Mouse (Mus musculus): ENCODE measurements around the gene Gpr142.

Gene Gpr142

GRCm38 (mm10) chr11:114801906-114802305, 3.2 kb downstream of the Gpr142 start:
- DNase-seq (ENCODE audit: low read depth, low spot score): no peak

GRCm38 (mm10) chr11:114802540-114803267, 4.0 kb downstream of the Gpr142 start:
- no peak for DNase-seq (ENCODE audit: low read depth, low spot score)

GRCm38 (mm10) chr11:114803990-114804389, 5.3 kb downstream of the Gpr142 start:
- no peak for DNase-seq (ENCODE audit: low read depth, low spot score)

GRCm38 (mm10) chr11:114807025-114807424, 8.3 kb downstream of the Gpr142 start:
- DNase-seq (ENCODE audit: low read depth, low spot score): no peak

- no peak for DNase-seq (ENCODE audit: low read depth, low spot score)
These were observed 9.1 kb downstream of the Gpr142 start for GRCm38 (mm10) chr11:114807686-114808427.

- DNase-seq (ENCODE audit: low read depth, low spot score): no peak
These were observed 10.6 kb downstream of the Gpr142 start for GRCm38 (mm10) chr11:114809371-114809770.

- DNase-seq (ENCODE audit: low read depth, low spot score): no peak
These were observed 11.6 kb downstream of the Gpr142 start for GRCm38 (mm10) chr11:114810344-114810743.

- DNase-seq (ENCODE audit: low read depth, low spot score): peak; percentile 78
These were observed 14.1 kb downstream of the Gpr142 start for GRCm38 (mm10) chr11:114812731-114813240.

GRCm38 (mm10) chr11:114814873-114815592, 16.3 kb downstream of the Gpr142 start:
- DNase-seq (ENCODE audit: low read depth, low spot score): no peak

GRCm38 (mm10) chr11:114816934-114817333, 18.2 kb downstream of the Gpr142 start:
- no peak for DNase-seq (ENCODE audit: low read depth, low spot score)

- no peak for DNase-seq (ENCODE audit: low read depth, low spot score)
These were observed 19.5 kb downstream of the Gpr142 start for GRCm38 (mm10) chr11:114818185-114818584.

- DNase-seq (ENCODE audit: low read depth, low spot score): no peak
These were observed 20.4 kb downstream of the Gpr142 start for GRCm38 (mm10) chr11:114819110-114819509.

GRCm38 (mm10) chr11:114820444-114820843, 21.7 kb downstream of the Gpr142 start:
- no peak for DNase-seq (ENCODE audit: low read depth, low spot score)

- DNase-seq (ENCODE audit: low read depth, low spot score): no peak
These were observed 22.6 kb downstream of the Gpr142 start for GRCm38 (mm10) chr11:114821325-114821724.

- no peak for DNase-seq (ENCODE audit: low read depth, low spot score)
These were observed 24.0 kb downstream of the Gpr142 start for GRCm38 (mm10) chr11:114822727-114823126.

GRCm38 (mm10) chr11:114823199-114823725, 24.5 kb downstream of the Gpr142 start:
- no peak for DNase-seq (ENCODE audit: low read depth, low spot score)

- no peak for DNase-seq (ENCODE audit: low read depth, low spot score)
These were observed 28.0 kb downstream of the Gpr142 start for GRCm38 (mm10) chr11:114826686-114827085.

- DNase-seq (ENCODE audit: low read depth, low spot score): no peak
These were observed 31.0 kb downstream of the Gpr142 start for GRCm38 (mm10) chr11:114829499-114830432.

- DNase-seq (ENCODE audit: low read depth, low spot score): no peak
These were observed 31.7 kb downstream of the Gpr142 start for GRCm38 (mm10) chr11:114830433-114830773.

- DNase-seq (ENCODE audit: low read depth, low spot score): no peak
These were observed 34.4 kb downstream of the Gpr142 start for GRCm38 (mm10) chr11:114833166-114833565.
